Mouse (Mus musculus) layer of hippocampus, postnatal 25 days (tissue): ENCODE measurements around the gene Dhcr24. TPM values are rescaled to one million over a fixed set of nuclear protein-coding genes. Genes with fewer than 3 reads are reported as not detected.

Experiments
- DNase-seq, 2 experiments: peaks; one replicate each; pipeline ENCODE4 v3.0.0; 2022; ENCODE audit warnings: mixed read lengths in 2 of 2, low spot score in 1 of 2; ENCODE audit errors: extremely low spot score in 1 of 2
- total RNA-seq, 2 experiments: library from RNA; stranded (reverse); gene quantifications; 2 replicates each; pipeline ENCODE4 v1.2.3; 2021

Dhcr24 gene
- total RNA-seq, result 10 to 100 TPM; 72.3 to 77.3 TPM

- DNase-seq, result peak; percentile 85 to 89
These were observed at the start of gene Dhcr24 for GRCm38 (mm10) chr4:106560846-106561781. Dhcr24 (plus strand) TSS chr4:106561038.

GRCm38 (mm10) chr4:106514606-106515005, 46.2 kb upstream of the Dhcr24 start:
- no peak for DNase-seq

- DNase-seq, result no peak
These were observed 38.3 kb upstream of the Dhcr24 start for GRCm38 (mm10) chr4:106522547-106522946.

- no peak for DNase-seq
These were observed 36.7 kb upstream of the Dhcr24 start for GRCm38 (mm10) chr4:106524131-106524530.

GRCm38 (mm10) chr4:106525001-106525400, 35.8 kb upstream of the Dhcr24 start:
- DNase-seq, result no peak

GRCm38 (mm10) chr4:106527856-106528547, 32.8 kb upstream of the Dhcr24 start:
- DNase-seq, result peak in 1 of 2 experiments; percentile 52

GRCm38 (mm10) chr4:106529375-106530112, 31.3 kb upstream of the Dhcr24 start:
- peak; percentile 83 to 97 for DNase-seq

GRCm38 (mm10) chr4:106530113-106530482, 30.7 kb upstream of the Dhcr24 start:
- no peak for DNase-seq

- no peak for DNase-seq
These were observed 27.3 kb upstream of the Dhcr24 start for GRCm38 (mm10) chr4:106533421-106534080.

GRCm38 (mm10) chr4:106534256-106534655, 26.6 kb upstream of the Dhcr24 start:
- no peak for DNase-seq

- DNase-seq, result no peak
These were observed 21.1 kb upstream of the Dhcr24 start for GRCm38 (mm10) chr4:106539756-106540155.

GRCm38 (mm10) chr4:106541491-106541890, 19.3 kb upstream of the Dhcr24 start:
- no peak for DNase-seq

- DNase-seq, result no peak
These were observed 18.6 kb upstream of the Dhcr24 start for GRCm38 (mm10) chr4:106542211-106542610.

GRCm38 (mm10) chr4:106545817-106546373, 14.9 kb upstream of the Dhcr24 start:
- DNase-seq, result no peak

GRCm38 (mm10) chr4:106546896-106547295, 13.9 kb upstream of the Dhcr24 start:
- DNase-seq, result no peak

GRCm38 (mm10) chr4:106548113-106548512, 12.7 kb upstream of the Dhcr24 start:
- DNase-seq, result no peak

GRCm38 (mm10) chr4:106550516-106551166, 10.2 kb upstream of the Dhcr24 start:
- DNase-seq, result no peak

- no peak for DNase-seq
These were observed 3.6 kb upstream of the Dhcr24 start for GRCm38 (mm10) chr4:106557262-106557661.

GRCm38 (mm10) chr4:106557978-106558377, 2.9 kb upstream of the Dhcr24 start:
- no peak for DNase-seq
